Mouse (Mus musculus) heart, embryonic 11.5 days (tissue): ENCODE measurements around the gene Gm44790. TPM values are rescaled to one million over a fixed set of nuclear protein-coding genes. Genes with fewer than 3 reads are reported as not detected.

Source experiments
- ATAC-seq: fragments of 200-750 bp; cut with Nextera tagmentation; replicated peaks from 2 replicates; pipeline ENCODE4 v1.8.0; 2017; ENCODE audit warnings: moderate library complexity; ENCODE audit not compliant: insufficient number of reproducible peaks, low FRiP score, low TSS enrichment
- H3K27ac ChIP-seq: fragments of 300-500 bp; sonication (generic); 2 replicates; pipeline ENCODE4 v1.5.1; 2014; ENCODE audit warnings: mild to moderate bottlenecking, low read depth, low read length
- H3K27me3 ChIP-seq: fragments of 300-500 bp; sonication (generic); 2 replicates; pipeline ENCODE4 v1.6.1; 2014; ENCODE audit warnings: mild to moderate bottlenecking, low read length, mixed read lengths; ENCODE audit not compliant: control insufficient read depth, insufficient read depth
- H3K36me3 ChIP-seq: fragments of 300-500 bp; sonication (generic); 2 replicates; pipeline ENCODE4 v1.6.1; 2014; ENCODE audit warnings: mild to moderate bottlenecking, low read length, moderate library complexity, mixed read lengths; ENCODE audit not compliant: control insufficient read depth, insufficient read depth
- H3K4me1 ChIP-seq: fragments of 300-500 bp; sonication (generic); 2 replicates; pipeline ENCODE4 v1.6.1; 2014; ENCODE audit warnings: low read length; ENCODE audit not compliant: control insufficient read depth, insufficient read depth
- H3K4me2 ChIP-seq: fragments of 300-500 bp; sonication (generic); 2 replicates; pipeline ENCODE4 v1.6.1; 2014; ENCODE audit warnings: mild to moderate bottlenecking, moderate library complexity
- H3K4me3 ChIP-seq: fragments of 300-500 bp; sonication (generic); 2 replicates; pipeline ENCODE4 v1.5.1; 2014; ENCODE audit warnings: low read depth, low read length
- H3K9ac ChIP-seq: fragments of 300-500 bp; sonication (generic); 2 replicates; pipeline ENCODE4 v1.6.1; 2014; ENCODE audit warnings: mild to moderate bottlenecking, low read depth, low read length, moderate library complexity
- H3K9me3 ChIP-seq: fragments of 300-500 bp; sonication (generic); replicated peaks from 2 replicates; pipeline ENCODE4 v1.6.1; 2016; ENCODE audit warnings: low read length; ENCODE audit not compliant: control insufficient read depth
- WGBS: fragments of 180-500 bp; shearing (Covaris S2); extraction: QIAGEN DNeasy Blood & Tissue Kit; methylation state at CpG from one replicate; pipeline ENCODE4 v1.1.7; 2014; ENCODE audit not compliant: insufficient replicate concordance; 5-methylcytosine and 5-hydroxymethylcytosine counted together
- polyA plus RNA-seq: library from polyadenylated mRNA; unstranded; fragments of >200 nt; fragmentation: Nextera tagmentation; extraction: Ambion mirVana; gene quantifications from 2 replicates; pipeline ENCODE4 v1.2.1, GENCODE M21; 2014

Gene Gm44790
- polyA plus RNA-seq, 1 experiment from 2014 or later: not detected

- 65% methylated on average over 2 of the region's 2 CpGs for WGBS
Observed at GRCm38 (mm10) chr6:86399995-86400394, 26.5 kb upstream of the Gm44790 start.

DNA sequence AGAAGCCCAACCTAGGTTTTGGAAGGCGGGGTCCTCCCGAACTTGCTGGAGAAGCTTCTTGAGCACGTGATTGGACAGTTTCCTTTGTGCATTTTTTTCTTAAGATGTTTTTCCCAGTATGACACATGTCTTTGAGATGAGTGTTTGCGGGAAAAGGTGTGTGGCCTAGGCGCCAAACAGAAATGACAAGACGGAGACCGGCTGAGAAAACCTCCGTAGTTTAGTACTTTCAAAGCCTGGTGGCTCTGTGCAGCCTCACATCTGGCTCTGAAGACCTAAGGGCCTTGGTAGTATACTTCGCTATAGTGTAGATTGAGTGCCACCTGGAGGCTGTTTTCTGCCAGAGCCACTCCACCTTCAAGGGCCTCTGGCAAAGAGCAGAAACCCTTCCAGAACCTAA is 25.5 kb upstream of the Gm44790 start:
- WGBS: 7% methylated on average over 9 of the region's 9 CpGs
- peak overlapping the region; percentile 32; the same call in 1 of the 2 replicates for H3K4me3 ChIP-seq
- peak overlapping the region; percentile 49; the same call in 1 of the 2 replicates for H3K9ac ChIP-seq

More at GRCm38 (mm10) chr6:86399995-86400394, 26.5 kb upstream of the Gm44790 start:
- Histone ChIP-seq H3K9me3 (no peaks in the 10 kb centered on the region), H3K27me3 (no peaks in the 10 kb centered on the region), H3K36me3 (no peaks in the 10 kb centered on the region), H3K4me3 (no peak overlapping the region), H3K4me2 (no peak overlapping the region), H3K27ac (no peak overlapping the region), H3K4me1 (peaks cover 18% of the 10 kb centered on the region), H3K9ac (no peak overlapping the region)
- no peak for ATAC-seq

GRCm38 (mm10) chr6:86402681-86403607 is 23.5 kb upstream of the Gm44790 start:
- ATAC-seq: no peak
- peaks cover 3% of the 10 kb centered on the region; the same call in 1 of the 2 replicates for H3K4me1 ChIP-seq
- H3K9me3 ChIP-seq: no peaks in the 10 kb centered on the region
- 35% methylated on average over 12 of the region's 12 CpGs for WGBS
- no peaks in the 10 kb centered on the region for H3K27me3 ChIP-seq
- no peak overlapping the region for H3K27ac ChIP-seq
- peak overlapping the region; percentile 65 for H3K4me2 ChIP-seq
- no peaks in the 10 kb centered on the region for H3K36me3 ChIP-seq
- H3K4me3 ChIP-seq: peak overlapping the region; percentile 83
- 0 out of 2 replicates have a peak overlapping the region, but pooled peaks have one; percentile 16 for H3K9ac ChIP-seq

More for the DNA sequence above, 25.5 kb upstream of the Gm44790 start:
- no peak; the same call in 1 of the 2 replicates for ATAC-seq
- H3K4me1 ChIP-seq: peaks cover 11% of the 10 kb centered on the region; the same call in 1 of the 2 replicates
- H3K9me3 ChIP-seq: no peaks in the 10 kb centered on the region
- H3K4me2 ChIP-seq: peak overlapping the region; percentile 62
- no peaks in the 10 kb centered on the region for H3K27me3 ChIP-seq
- H3K36me3 ChIP-seq: no peaks in the 10 kb centered on the region
- no peak overlapping the region for H3K27ac ChIP-seq

DNA sequence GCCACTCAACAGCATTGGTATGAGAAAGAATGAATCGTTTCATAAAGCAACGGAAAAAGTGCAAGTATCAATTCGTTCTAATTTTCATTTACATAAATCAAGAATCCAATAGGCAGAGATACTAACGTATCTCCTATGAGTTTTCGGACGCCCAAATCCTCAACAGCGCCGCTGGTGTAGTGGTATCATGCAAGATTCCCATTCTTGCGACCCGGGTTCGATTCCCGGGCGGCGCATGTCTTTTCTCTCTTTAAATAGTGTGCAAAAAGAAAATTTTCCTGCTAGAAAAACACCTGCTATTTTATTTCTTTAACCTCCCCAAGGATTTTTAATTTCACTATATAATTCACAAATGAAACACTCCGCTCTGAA is 22.7 kb upstream of the Gm44790 start:
- H3K4me2 ChIP-seq: peak overlapping the region; percentile 65
- H3K9me3 ChIP-seq: no peaks in the 10 kb centered on the region
- H3K9ac ChIP-seq: peak overlapping the region; percentile 98
- no peaks in the 10 kb centered on the region for H3K36me3 ChIP-seq
- H3K27me3 ChIP-seq: no peaks in the 10 kb centered on the region
- WGBS: under 1% methylated on average over 15 of the region's 15 CpGs
- peak overlapping the region; percentile 100 for H3K27ac ChIP-seq
- H3K4me1 ChIP-seq: peaks cover 3% of the 10 kb centered on the region; the same call in 1 of the 2 replicates
- peak; percentile 76 for ATAC-seq
- H3K4me3 ChIP-seq: peak overlapping the region; percentile 83

GRCm38 (mm10) chr6:86404100-86404861 is 22.2 kb upstream of the Gm44790 start, which contains the start of gene Tia1:
TSS of gene Tia1 (plus strand) at chr6:86404219.
- under 1% methylated on average over 62 of the region's 62 CpGs for WGBS
- Histone ChIP-seq H3K27ac (peak within 1 kb of the TSS; percentile 100), H3K4me1 (peaks cover 3% of the 10 kb centered on the region; the same call in 1 of the 2 replicates), H3K36me3 (no peaks in the 10 kb centered on the region), H3K27me3 (no peaks in the 10 kb centered on the region), H3K9me3 (no peaks in the 10 kb centered on the region), H3K4me3 (peak within 1 kb of the TSS; percentile 83), H3K4me2 (peak within 1 kb of the TSS; percentile 65), H3K9ac (peak within 1 kb of the TSS; percentile 98)
- ATAC-seq: peak; percentile 97

DNA sequence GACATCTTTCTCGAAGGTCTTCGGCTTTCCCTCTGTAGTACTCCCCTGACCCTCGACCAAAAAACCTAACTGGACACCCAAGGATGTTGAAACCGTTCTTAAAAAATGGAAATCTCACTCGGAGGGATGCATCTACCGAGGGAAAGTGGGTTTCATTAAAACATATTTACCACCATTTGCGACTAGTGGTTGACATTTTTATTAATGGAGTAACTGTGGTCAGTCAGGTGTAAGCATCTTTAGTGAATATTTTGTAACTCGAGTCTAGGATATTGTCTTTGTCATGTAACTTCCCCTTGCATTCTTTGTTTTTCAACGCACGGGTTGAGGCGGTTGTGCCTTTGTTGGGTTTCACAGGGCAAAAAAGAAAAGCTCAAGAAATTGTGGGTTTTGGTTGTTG is 21.5 kb upstream of the Gm44790 start:
- peaks cover 3% of the 10 kb centered on the region; the same call in 1 of the 2 replicates for H3K4me1 ChIP-seq
- no peak for ATAC-seq
- H3K4me2 ChIP-seq: peak overlapping the region; percentile 65
- WGBS: 1% methylated on average over 11 of the region's 11 CpGs
- H3K9ac ChIP-seq: peak overlapping the region; percentile 98
- no peaks in the 10 kb centered on the region for H3K36me3 ChIP-seq
- H3K27me3 ChIP-seq: no peaks in the 10 kb centered on the region
- peak overlapping the region; percentile 100 for H3K27ac ChIP-seq
- H3K4me3 ChIP-seq: peak overlapping the region; percentile 83
- no peaks in the 10 kb centered on the region for H3K9me3 ChIP-seq

GRCm38 (mm10) chr6:86406306-86406705 is 20.2 kb upstream of the Gm44790 start:
- Histone ChIP-seq H3K4me3 (no peak overlapping the region), H3K4me1 (peaks cover 3% of the 10 kb centered on the region; the same call in 1 of the 2 replicates), H3K4me2 (peak overlapping the region; percentile 42; the same call in 1 of the 2 replicates), H3K9me3 (no peaks in the 10 kb centered on the region), H3K36me3 (no peaks in the 10 kb centered on the region), H3K9ac (no peak overlapping the region), H3K27me3 (no peaks in the 10 kb centered on the region), H3K27ac (no peak overlapping the region)
- no peak for ATAC-seq

DNA sequence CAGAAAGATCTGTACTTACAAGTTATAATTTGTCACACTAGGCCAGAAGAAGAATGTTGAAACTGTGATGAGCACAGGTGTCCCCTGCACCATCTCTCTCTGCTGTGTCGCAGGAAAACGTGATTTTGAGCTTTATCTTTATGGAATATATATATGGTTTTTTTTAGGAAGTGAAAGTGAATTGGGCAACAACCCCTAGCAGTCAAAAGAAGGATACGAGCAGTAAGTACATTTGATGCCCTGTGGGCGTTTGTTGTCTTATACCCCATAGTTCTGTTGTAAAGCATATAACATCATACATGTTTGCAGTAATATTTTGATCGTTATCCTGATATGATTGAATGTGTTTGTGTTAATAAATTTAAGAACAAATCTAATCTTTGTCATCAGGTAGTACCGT is 7.7 kb upstream of the Gm44790 start:
- H3K27ac ChIP-seq: no peak overlapping the region
- H3K27me3 ChIP-seq: no peaks in the 10 kb centered on the region
- 88% methylated on average over 6 of the region's 6 CpGs for WGBS
- peaks cover 33% of the 10 kb centered on the region for H3K36me3 ChIP-seq
- H3K4me3 ChIP-seq: no peak overlapping the region
- no peak overlapping the region for H3K9ac ChIP-seq
- no peak for ATAC-seq
- no peaks in the 10 kb centered on the region for H3K4me1 ChIP-seq
- no peaks in the 10 kb centered on the region for H3K9me3 ChIP-seq
- H3K4me2 ChIP-seq: no peak overlapping the region
